Mouse (Mus musculus) adrenal gland, postnatal 25 days (tissue): ENCODE measurements at regions not wholly inside any gene's neighbourhood (a gene's known extent, or its start where the extent isn't known, plus 50 kb on each side); places are given as distances from the start of the nearest gene placed in this dataset.
"Not testable (repeated sequence)": the region's sequence is repeated elsewhere in the genome, so short reads cannot be mapped to it uniquely, and the experiment has no call there.

Experiments used
- DNase-seq: peaks from one replicate; pipeline ENCODE4 v3.0.0; 2021; ENCODE audit warnings: mixed read lengths

DNA sequence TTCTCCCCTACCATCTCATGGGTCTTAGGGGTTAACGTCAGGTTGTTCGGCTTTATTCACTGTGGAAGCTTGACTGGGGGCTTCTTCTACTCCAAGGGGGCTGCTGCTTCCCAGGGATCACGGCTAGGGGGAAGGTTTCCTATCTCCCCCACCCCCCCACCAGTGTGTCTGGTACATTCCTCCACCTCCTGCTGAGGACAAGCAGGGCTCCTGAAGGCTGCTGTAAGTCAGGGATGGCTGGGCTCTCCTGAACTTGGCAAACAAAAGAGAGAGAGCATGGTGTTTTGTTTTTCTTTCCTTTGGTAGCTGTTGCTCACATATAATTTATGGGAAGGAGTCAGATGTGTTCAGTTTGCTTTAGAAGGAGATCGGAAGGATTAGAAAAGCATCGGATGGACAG, 54.7 kb upstream of the Commd3 start:
- DNase-seq: no peak

DNA sequence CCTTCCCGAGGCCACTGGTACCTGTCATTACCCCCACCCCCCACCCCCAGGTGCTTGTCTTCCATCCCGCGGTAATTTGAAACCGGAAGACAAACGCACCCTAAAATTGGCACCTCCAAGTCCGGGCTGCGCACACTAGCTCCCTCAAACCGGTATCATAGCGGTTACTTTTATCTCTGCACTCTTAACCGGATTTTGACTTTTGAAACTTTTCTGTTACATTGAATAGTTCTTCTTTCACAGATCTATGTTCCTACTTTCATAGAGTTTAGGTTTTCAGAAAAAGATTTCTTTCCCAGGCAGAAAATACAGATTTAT, 62.4 kb upstream of the Commd3 start:
- no peak for DNase-seq

DNA sequence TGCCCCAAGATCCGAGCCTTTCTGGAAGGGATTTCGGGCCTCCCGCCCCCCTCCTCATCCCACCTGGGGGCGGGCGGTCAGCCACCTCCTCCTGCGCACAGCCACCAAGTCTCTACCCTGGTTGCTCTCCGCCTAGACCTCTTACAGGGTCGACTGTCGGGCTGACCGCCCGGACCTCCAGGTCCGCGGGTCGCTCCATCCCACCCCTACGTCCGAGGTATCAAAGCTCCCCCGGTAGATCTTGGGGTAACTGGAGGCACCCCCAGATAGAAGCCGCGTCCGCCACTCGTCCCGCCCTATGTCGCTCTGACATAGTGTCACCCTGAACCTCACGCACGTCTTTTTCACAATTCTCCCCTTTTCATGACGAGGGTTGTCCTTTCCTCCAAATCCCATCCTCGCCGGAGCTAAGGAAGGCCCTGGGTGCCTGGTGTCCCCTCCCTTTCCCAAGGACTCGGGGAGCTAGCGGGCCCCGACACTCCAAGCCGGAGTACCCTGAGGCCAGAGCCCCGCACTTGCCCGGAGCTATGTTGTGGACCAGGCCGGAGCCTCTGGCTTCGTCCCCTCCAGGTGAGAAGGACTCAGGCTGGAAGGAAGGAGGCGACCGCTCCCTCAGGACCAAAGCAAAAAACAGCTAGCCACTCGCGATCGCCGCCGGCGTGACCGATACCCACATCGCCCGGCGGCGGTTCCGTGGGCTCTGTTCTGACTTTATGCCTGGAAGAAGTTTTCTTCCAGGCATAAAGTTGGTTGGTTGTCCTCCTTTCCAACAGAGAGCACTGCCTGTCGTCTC, 62.9 kb upstream of the Commd3 start:
- DNase-seq: peak; percentile 13

DNA sequence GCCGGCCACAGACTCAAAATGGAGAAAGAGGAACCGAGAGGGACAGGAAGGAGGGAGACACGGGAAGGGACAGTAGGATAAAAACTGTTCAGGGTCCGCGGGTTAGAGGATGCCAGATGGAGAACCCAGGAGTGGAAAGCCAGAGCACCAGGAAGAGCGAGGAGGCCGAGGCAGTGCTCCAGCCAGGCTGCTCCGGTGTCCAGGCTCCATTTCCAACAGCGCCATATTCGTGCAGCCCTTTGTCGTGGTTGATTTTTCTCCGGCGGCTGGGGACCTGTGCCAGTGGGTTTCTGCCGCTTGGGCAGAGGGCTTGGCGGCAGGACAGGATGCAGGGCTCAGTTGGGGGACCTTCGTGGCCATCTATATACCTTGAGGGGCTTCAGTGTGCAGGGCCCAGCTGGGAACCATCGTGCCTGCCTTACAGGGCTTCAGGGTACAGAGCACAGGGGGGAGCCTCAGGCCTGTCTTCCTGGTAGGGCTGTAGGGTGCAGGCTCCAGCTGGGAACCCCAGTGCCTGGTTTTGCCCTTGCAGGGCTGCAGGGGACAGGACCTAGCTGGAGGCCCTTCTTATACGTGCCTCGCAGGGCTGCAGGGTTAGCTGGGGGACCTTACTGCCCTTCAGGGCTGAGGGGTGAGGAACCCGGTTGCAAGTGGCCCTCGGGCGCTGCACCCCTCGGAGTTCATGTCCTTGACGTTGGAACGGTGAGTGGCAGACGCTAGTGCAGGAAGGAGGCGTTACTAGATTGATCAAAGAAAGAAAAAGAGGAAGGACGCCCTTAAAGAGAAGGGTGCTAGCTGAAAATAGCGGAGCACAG, 63.7 kb upstream of the Commd3 start:
- peak; percentile 11 for DNase-seq

DNA sequence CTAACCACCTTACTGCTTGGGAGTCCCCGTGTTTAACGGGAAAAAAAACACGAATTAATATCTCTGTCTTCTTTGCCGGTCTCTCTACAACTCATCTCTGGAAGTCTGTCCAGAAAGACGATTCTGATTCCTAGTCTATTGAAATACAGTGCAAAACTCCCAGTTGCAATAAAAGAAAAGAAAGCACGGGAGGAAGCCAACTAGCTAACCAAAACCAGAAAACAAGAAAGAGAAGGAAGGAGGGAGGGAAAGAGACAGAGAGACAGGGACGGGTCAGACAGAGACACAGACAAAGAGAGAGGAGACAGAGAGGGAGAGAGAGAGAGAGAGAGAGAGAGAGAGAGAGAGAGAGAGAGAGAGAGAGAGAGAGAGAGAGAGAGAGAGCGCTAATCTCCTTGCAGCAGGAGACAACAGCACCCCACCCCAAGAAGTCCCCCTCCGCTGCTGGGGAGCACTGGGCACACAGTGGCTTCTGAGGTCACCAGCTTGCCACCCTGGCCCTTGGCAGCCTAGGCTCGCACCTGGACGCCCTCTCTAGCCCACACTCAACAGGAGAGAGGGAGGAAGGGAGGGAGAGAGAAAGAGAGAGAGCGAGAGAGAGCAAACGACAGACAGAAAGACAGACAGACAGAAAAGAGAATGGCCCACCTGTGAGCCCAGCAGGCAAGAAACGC, 64.5 kb upstream of the Commd3 start:
- no peak for DNase-seq

DNA sequence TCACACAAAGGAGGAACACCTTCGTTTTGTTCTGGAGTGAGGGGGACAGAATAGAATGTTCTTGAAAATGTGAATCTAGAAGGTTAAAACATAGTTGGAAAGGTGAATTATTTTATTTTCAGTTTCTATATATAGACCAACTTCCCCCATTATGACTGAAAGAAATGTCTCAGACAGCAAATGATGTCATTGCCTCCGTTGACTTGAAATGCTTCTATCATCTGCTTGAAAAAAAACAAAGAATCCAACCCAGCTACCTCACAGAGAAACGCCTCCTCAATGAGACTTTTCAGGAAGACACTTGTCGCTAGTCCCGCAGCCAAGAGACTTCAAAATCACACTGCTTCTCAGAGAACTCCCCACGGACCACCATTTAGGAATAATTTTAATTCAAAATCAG, 65.1 kb upstream of the Commd3 start:
- DNase-seq: no peak

DNA sequence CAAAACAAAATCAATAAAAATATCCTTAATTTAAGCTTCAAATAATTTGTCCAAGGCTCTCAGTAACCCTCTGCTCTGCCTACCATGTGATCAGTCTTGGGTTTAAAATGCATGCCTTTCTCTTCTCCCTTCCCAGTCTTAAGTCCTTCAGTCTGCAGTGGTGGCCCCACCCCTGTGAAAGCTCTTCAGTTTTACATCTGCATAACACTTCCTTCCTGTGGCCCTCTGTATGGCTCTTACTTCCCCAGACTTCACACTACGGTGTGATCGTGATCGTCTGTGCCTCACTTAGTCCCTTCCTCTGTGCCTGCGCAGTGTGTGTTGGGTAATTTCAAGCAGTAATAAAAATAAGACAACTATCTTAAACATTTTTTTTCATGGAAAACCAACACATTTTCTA, 80.0 kb upstream of the Commd3 start:
- DNase-seq: no peak

DNA sequence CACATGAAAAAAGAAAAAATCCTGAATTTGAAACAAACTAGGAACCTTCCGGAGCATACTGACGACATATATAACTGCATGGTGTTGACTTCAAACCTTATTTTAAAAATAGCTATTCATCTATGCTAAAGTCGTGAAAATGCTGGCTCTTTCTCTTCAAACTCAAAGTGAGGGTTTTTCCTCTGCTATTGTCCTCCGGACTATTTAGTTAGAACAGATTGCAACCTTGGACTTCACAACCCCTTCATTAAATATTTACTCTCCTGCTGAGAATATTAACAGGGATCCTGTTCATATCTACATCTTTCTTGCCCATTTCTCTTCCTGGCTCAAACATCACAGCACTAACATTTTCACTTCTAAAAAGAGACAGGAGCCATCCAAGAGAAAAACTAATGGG, 84.0 kb upstream of the Commd3 start:
- no peak for DNase-seq

DNA sequence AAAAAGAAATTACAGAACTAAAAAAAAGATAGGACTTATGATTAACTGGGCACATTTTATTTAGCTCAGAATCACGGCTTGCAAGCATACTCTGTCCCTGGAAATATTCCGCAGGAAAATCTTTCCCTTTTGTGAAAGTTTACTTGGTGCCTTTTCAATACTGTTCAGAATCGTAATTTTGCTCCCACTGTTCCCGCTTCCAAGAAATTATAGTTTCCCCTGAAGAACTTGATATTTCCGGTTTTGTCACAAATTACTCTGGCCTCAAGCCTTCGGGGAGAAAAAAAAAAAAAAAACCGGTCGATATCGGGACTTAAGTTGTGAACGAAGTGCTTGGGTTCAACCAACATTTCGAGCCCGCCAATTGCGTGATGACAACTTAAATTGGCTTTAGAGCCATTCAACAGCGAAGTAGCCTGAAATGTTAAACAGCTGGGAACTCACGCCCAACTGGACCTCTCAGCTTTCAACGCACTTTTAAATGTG, 84.4 kb upstream of the Commd3 start:
- no peak for DNase-seq

DNA sequence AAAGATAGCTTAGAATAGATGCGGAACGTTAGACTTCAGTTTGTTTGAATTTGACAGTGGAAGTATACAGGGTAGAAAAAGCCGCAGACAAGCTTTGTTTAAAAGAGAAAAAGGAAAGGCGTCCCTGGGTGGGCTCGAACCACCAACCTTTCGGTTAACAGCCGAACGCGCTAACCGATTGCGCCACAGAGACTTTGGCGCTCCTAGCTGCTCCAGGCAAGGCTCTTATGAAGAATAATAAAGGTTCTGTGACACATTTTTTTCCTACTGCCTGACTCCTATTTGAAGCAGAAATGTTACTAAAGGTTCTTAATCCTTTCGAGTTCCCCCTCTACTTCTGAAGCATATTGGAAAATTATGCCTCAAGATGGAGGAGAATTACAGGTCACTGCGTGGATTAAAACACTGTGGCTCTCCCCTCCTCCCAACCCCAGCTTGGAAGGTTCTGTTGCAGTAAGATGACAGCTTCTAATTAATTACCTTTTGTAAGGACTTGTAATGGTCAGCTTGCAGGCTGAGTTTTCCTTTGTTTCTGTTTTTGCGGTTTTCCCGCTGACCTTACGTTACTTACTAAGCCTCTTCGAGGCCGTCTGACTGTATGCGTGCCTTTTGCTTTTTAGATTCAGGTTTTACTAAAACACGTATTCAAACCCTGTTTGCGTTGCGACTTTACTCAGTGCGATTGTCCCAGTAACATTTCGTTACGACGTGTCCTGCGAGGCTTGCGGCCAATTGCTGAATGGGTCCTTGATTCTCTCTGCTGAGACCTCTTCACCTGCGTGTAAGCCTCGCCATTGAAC, 85.1 kb upstream of the Commd3 start:
- peak; percentile 83 for DNase-seq

DNA sequence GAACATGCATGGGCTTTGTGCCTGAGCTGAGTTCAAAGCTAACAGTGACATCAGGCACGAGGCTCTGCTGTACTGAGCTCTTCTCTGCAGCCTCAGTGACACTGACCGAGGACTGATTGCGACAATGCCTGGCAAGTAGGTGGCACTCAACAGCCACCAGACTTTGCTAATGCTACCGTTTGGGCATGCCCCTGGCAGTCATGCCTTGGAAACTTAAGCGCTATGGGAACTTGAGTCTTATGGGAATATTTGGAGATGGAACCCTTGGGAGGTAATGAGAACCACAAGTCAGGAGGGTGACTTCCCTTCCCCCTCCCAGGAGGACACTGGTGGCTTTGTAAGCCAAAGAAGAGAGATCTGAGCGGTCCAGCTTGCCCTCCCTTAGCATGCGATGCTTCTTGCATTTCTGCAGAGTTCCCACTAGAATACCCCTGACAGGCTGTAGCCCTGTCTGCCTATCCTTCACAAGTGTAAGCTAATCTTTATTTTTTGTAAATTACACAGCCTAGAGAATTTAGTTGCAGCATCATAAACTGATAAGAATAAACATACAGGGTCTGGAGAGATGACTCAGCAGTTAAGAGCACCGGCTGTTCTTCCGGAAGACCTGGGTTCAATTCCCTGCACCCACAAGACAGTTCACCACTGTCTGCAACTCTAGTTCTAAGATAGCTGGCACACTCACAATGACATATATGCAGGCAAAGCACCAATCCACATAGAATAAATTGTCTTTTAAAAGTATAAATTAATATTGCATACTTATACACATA, 86.4 kb upstream of the Commd3 start:
- no peak for DNase-seq

DNA sequence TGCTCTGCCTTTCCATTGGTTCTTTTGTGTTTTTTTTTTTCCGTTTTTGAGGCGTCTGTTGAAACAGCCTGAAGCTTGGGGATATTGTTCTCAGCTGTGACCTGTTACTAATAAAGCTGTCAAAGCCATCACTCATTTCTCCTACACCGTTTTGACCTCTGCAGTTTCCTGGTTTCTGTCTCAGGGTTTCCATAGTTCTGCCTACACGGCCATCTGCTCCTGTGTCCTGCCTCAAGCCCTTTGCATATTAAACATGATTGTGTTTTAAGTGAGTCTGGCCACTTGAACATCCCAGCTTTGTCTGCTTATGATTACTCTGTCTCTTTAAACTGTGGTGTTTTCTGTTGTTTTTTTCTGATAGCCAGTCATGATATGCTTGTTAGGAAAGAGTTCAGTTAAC, 114.1 kb upstream of the Commd3 start:
- DNase-seq: no peak

DNA sequence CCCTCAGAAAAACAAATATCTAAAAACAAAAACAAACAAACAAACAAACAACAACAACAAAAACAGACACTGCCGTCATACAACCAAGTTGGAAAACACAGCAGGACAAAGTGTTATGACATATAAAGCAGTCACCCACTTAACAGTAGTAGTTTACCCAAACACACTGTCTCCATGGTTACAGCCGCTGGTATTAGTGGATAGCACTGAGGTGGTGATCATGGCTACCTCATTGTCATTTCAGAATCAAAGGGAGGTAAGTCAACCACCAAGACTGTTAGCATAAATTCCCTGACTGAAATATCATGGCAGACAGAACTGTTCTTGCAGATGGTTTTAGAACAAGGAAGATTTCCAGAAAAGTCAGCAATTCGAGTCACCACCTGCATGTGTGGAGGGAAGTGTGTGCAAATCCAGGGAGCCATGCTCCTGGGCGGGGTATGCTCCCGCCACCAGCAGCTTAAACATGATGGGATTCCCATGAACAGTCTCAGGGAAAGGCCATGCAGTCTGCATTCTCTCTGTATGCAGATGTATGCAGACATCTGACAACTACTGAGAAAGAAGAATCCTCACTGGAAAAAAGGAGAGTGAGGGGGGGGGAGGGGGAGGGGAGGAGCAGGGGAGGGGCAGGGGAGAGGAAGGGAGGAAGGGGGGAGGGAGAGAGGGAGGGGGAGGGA, 124.1 kb upstream of the Commd3 start:
- DNase-seq: no peak

DNA sequence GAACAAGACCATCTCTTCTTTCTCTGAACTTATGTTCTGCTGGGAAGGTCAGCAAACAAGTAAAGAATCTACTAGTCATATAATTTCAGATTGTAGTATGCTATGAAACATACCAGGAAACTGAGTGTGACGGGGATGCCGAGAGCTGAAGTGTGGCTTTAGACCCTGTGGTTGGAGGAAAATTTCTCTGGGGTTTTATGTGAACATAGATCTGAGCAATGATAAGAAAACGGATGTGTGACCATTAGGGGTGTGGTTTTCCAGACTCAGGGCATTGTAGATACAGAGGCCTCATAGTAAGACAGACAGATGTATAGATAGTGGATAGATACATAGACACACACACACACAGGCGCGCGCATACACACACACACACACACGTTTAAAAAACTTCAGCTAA, 131.8 kb upstream of the Dnajc1 start:
- DNase-seq: no peak

DNA sequence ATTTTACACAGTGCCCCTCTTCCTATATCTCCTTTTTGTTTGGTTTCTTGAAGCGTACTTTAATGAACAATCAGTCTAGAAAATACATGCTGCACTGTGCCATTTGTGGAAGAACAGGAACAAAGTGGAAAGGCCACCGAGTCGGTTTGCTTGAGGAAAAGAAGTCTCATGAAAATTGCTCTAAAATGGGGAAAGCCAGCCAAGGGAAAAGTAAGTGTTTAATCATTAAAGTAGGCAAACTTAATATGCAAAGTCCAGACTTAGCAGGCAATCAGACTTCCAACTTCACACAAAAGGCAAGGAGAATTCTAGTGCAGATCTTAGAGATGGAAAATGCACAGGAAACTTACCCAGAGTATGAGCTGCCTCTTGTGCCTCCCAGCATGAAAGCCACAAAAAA, 131.3 kb upstream of the Dnajc1 start:
- DNase-seq: no peak

DNA sequence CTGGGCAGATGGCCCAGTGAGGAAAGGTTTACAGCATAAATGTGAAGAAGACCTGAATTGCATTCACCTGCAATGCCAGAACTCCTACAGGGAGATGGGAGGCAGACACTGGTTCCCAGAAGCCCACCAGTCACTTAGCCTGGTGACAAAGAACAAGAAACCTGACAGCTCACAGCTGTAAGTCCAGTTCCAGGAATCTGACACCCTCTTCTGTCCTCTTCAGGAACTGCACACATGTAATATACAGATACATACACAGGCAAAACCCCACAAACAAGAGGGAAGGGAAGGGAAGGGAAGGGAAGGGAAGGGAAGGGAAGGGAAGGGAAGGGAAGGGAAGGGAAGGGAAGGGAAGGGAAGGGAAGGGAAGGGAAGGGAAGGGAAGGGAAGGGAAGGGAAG, 120.8 kb upstream of the Dnajc1 start:
- no peak for DNase-seq

DNA sequence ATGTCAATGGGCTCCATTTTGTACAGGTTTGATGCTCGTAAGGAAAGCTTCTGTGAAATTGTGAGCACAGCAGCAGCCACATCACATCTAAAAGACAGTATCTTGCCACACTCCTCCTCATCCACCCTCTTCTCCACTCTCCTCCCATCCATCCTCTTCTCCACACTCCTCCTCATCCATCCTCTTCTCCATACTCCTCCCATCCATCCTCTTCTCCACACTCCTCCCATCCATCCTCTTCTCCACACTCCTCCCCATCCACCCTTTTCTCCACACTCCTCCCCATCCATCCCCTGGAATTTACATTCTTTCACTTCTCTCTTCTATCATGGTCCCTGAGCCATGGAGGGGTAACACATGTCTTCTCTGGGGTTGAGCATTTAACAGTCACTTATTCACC, 116.7 kb upstream of the Dnajc1 start:
- DNase-seq: no peak

DNA sequence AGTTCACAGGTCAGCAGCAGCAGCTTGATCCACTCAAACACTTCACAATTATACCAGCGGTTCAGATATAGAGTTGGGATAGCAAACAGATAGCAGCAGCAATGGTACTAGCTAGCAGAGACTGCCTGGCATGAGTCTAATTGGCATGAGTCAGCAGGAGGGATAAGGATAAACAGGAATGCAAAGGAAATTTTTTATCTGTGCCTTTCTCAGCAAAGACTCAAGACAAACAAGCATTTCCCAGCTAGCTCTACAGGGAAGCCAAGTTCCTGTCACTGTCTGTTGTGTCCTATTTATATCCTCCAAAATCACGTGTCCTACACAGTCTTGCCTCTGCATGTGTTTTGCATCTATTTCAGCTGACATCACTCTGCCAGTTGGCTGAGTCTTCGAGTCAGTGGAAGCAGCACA, 80.7 kb upstream of the Dnajc1 start:
- no peak for DNase-seq

DNA sequence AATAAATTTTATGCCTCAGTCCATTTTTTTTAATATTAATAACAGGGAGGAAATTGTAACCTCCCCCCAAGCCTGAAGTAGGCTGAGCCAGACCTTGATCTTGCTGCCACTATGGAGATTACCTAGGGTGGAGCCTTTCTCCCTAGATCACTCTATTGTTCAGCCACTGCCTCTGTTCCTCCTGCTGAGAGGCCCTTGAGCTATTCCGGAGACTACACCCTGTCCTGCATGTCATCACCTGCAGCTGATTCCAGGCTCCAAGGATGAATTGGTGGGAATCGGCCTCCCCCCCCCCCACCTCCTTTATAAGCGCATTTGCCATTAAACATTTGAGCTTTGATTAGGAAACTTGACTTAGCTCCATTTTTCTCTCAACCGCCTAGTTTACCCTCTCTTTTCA, 68.3 kb upstream of the Dnajc1 start:
- DNase-seq: no peak

DNA sequence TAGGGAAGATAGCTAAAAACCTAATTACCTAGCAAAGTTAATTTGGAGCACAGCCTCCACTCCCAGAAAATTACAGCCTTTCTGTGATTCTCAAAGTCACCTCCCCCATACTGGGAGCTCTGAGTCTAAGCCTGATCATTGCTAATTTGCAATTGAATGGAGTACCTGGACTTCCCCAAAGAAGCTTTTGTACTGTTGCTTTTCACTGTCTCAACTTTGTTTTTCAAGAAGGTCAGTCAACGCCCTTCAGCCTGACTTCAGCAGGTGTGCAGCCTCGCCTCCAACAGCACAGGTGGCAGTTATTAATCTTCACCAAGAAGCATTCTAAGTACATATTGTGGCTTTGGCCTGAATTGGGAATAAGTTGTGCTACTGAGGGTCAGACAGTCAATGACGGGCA, 67.7 kb upstream of the Dnajc1 start:
- not testable (repeated sequence) for DNase-seq

DNA sequence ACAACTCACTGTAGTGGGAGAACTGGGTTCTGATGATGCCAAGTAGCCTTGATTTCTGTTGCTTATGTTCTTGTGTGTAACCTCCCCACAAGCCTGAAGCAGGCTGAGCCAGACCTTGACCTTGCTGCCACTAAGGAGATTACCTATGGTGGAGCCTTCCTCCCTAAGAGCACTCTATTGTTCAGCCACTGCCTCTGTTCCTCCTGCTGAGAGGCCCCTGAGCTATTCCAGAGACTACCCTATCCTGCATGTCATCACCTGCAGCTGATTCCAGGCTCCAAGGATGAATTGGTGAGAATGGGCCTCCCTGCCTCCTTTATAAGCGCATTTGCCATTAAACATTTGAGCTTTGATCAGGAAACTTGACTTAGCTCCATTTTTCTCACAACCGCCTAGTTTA, 60.8 kb upstream of the Dnajc1 start:
- not testable (repeated sequence) for DNase-seq
